Mouse (Mus musculus) liver, embryonic 11.5 days (tissue): ENCODE data around the gene Trappc2l. TPM values are rescaled to one million over a fixed set of nuclear protein-coding genes. Genes with fewer than 3 reads are reported as not detected.

ENCODE experiments used
- ATAC-seq: fragments of 200-750 bp; cut with Nextera tagmentation; replicated peaks from 2 replicates; pipeline ENCODE4 v1.8.0; 2017; ENCODE audit warnings: moderate number of reproducible peaks, mild to moderate bottlenecking, moderate TSS enrichment, moderate library complexity; ENCODE audit not compliant: low FRiP score
- DNase-seq: peaks from one replicate; pipeline ENCODE4 v3.0.0-alpha.2; 2017; ENCODE audit warnings: low spot score
- H3K27ac ChIP-seq: fragments of 300-500 bp; sonication (generic); 2 replicates; pipeline ENCODE4 v1.5.1; 2014; ENCODE audit warnings: mild to moderate bottlenecking, low read depth, low read length, control low read depth
- H3K27me3 ChIP-seq: fragments of 300-500 bp; sonication (generic); replicated peaks from 2 replicates; pipeline ENCODE4 v1.6.1; 2014; ENCODE audit warnings: low read length, mixed read lengths; ENCODE audit not compliant: control insufficient read depth, insufficient read depth
- H3K36me3 ChIP-seq: fragments of 300-500 bp; sonication (generic); 2 replicates; pipeline ENCODE4 v1.6.1; 2014; ENCODE audit warnings: mild to moderate bottlenecking, low read length, moderate library complexity, mixed read lengths; ENCODE audit not compliant: control insufficient read depth, insufficient read depth
- H3K4me1 ChIP-seq: fragments of 300-500 bp; sonication (generic); replicated peaks from 2 replicates; pipeline ENCODE4 v1.6.1; 2014; ENCODE audit warnings: low read length, mixed read lengths; ENCODE audit not compliant: control insufficient read depth, insufficient read depth
- H3K4me2 ChIP-seq: fragments of 300-500 bp; sonication (generic); 2 replicates; pipeline ENCODE4 v1.6.1; 2014; ENCODE audit warnings: mild to moderate bottlenecking, control low read depth, moderate library complexity
- H3K4me3 ChIP-seq: fragments of 300-500 bp; sonication (generic); 2 replicates; pipeline ENCODE4 v1.5.1; 2014; ENCODE audit warnings: low read depth, low read length, control low read depth
- H3K9ac ChIP-seq: fragments of 300-500 bp; sonication (generic); 2 replicates; pipeline ENCODE4 v1.6.1; 2014; ENCODE audit warnings: low read depth, low read length, control low read depth
- H3K9me3 ChIP-seq: fragments of 300-500 bp; sonication (generic); 2 replicates; pipeline ENCODE4 v1.6.1; 2016; ENCODE audit warnings: low read length, inconsistent platforms, mixed read lengths; ENCODE audit not compliant: control insufficient read depth
- WGBS: fragments of 180-500 bp; shearing (Covaris S2); extraction: QIAGEN DNeasy Blood & Tissue Kit; methylation state at CpG from one replicate; pipeline ENCODE4 v1.1.7; 2014; 5-methylcytosine and 5-hydroxymethylcytosine counted together
- polyA plus RNA-seq: library from polyadenylated mRNA; unstranded; fragments of >200 nt; fragmentation: Nextera tagmentation; extraction: Ambion mirVana; gene quantifications from 2 replicates; pipeline ENCODE4 v1.2.1, GENCODE M21; 2014

The Trappc2l gene
- polyA plus RNA-seq, 1 experiment from 2014 or later, result 44.6 TPM

- H3K9me3 ChIP-seq, result no peaks in the 10 kb centered on the region
- 84% methylated on average over 16 of the region's 16 CpGs for WGBS
- no peak overlapping the region for H3K27ac ChIP-seq
- peaks cover 27% of the 10 kb centered on the region for H3K4me1 ChIP-seq
- peaks cover 19% of the 10 kb centered on the region for H3K36me3 ChIP-seq
- no peak overlapping the region for H3K9ac ChIP-seq
- no peaks in the 10 kb centered on the region for H3K27me3 ChIP-seq
- H3K4me2 ChIP-seq, result no peak overlapping the region
- DNase-seq (no peak), ATAC-seq (no peak)
- H3K4me3 ChIP-seq, result no peak overlapping the region
These were observed 27.2 kb downstream of the Trappc2l start for GRCm38 (mm10) chr8:122638601-122639000.

GRCm38 (mm10) chr8:122639521-122640248 is 28.2 kb downstream of the Trappc2l start:
- Histone ChIP-seq H3K4me2 (no peak overlapping the region), H3K9ac (no peak overlapping the region), H3K27me3 (no peaks in the 10 kb centered on the region), H3K27ac (no peak overlapping the region), H3K4me3 (no peak overlapping the region), H3K4me1 (peaks cover 27% of the 10 kb centered on the region), H3K36me3 (peaks cover 15% of the 10 kb centered on the region), H3K9me3 (no peaks in the 10 kb centered on the region)
- DNase-seq (no peak), ATAC-seq (no peak)
- WGBS, result 53% methylated on average over 16 of the region's 16 CpGs

DNA sequence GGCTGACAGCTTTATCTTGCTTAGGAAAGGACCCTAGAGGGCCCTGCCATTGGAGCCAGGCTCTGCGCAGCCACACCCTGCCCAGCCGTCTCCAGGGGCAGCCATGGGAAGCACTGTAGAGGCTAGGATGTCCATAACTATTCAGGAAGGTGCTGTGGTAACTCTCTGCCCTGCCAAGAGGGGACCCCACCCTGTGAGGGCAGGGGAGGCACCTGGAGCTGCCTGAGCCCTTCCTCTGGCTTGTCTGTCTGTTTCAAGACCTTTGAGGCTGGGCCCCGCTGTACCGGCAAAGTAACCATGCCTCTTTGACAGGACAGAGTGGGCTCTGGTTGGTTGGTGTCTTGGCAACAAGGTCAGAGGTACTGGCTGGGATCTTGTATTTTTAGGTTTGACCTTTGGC is 29.4 kb downstream of the Trappc2l start:
- H3K9me3 ChIP-seq, result no peaks in the 10 kb centered on the region
- ATAC-seq (no peak), DNase-seq (no peak)
- no peak overlapping the region for H3K27ac ChIP-seq
- H3K36me3 ChIP-seq, result peaks cover 11% of the 10 kb centered on the region
- 83% methylated on average over 4 of the region's 4 CpGs for WGBS
- no peak overlapping the region for H3K4me2 ChIP-seq
- H3K9ac ChIP-seq, result no peak overlapping the region
- no peaks in the 10 kb centered on the region for H3K27me3 ChIP-seq
- H3K4me3 ChIP-seq, result no peak overlapping the region
- H3K4me1 ChIP-seq, result peaks cover 21% of the 10 kb centered on the region

DNA sequence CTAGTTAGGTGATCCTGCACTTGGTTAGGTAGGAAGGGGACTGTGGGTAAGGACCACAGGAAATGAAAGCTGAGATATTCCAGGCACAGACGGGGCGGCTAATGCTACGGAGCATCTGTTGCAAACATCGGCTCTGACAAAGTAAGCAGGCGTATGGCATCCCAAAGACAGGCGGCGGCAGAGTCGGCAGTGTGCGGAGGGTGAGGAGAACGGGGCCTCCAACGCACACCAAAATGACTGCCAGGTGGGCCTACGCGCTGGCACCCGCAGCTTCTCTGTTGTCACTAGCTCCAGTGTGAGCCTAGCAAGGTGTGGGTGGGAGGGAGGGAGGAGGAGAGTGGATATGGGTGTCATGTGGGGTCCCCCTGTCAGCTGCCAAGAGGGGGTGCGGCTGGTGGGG is 30.0 kb downstream of the Trappc2l start:
- H3K9me3 ChIP-seq, result no peaks in the 10 kb centered on the region
- DNase-seq, result no peak
- 87% methylated on average over 15 of the region's 15 CpGs for WGBS
- H3K4me2 ChIP-seq, result no peak overlapping the region
- no peaks in the 10 kb centered on the region for H3K27me3 ChIP-seq
- no peak for ATAC-seq
- H3K9ac ChIP-seq, result no peak overlapping the region
- peaks cover 11% of the 10 kb centered on the region for H3K36me3 ChIP-seq
- H3K4me3 ChIP-seq, result no peak overlapping the region
- no peak overlapping the region for H3K27ac ChIP-seq
- H3K4me1 ChIP-seq, result peaks cover 18% of the 10 kb centered on the region

GRCm38 (mm10) chr8:122642071-122642470 is 30.6 kb downstream of the Trappc2l start:
- Histone ChIP-seq H3K4me1 (peaks cover 12% of the 10 kb centered on the region; the same call in 1 of the 2 replicates), H3K27ac (no peak overlapping the region), H3K9me3 (no peaks in the 10 kb centered on the region), H3K9ac (no peak overlapping the region), H3K4me2 (no peak overlapping the region), H3K27me3 (no peaks in the 10 kb centered on the region), H3K36me3 (peaks cover 14% of the 10 kb centered on the region), H3K4me3 (no peak overlapping the region)
- ATAC-seq, result no peak
- 73% methylated on average over 9 of the region's 9 CpGs for WGBS
- DNase-seq, result no peak

GRCm38 (mm10) chr8:122644175-122644954 is 32.9 kb downstream of the Trappc2l start:
- Histone ChIP-seq H3K4me1 (peaks cover 4% of the 10 kb centered on the region; the same call in 1 of the 2 replicates), H3K27ac (no peak overlapping the region), H3K4me2 (no peak overlapping the region), H3K36me3 (peaks cover 19% of the 10 kb centered on the region), H3K4me3 (no peak overlapping the region), H3K27me3 (no peaks in the 10 kb centered on the region), H3K9ac (no peak overlapping the region), H3K9me3 (no peaks in the 10 kb centered on the region)
- WGBS, result 70% methylated on average over 6 of the region's 6 CpGs
- ATAC-seq, result no peak
- DNase-seq, result no peak

DNA sequence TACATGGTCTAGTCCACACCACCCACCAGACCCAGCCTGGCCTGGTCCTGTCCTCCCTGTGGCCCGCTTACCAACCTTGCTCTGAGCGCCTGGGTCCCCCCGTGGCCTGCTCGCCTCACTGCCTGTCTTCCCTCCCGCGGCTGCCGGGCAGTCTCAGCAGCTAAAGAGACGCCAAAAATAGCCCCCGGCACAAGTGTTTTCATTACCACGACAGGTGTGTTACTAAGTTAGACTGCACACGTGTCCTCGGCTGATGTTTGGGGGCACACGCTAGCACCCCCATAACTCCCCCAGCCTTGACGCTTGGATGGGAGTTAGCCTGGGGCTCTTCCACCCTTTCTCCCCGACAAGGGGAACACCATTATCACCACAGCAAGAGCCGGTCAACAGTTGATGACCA is 34.9 kb downstream of the Trappc2l start:
- H3K9ac ChIP-seq, result no peak overlapping the region
- no peaks in the 10 kb centered on the region for H3K27me3 ChIP-seq
- H3K4me2 ChIP-seq, result no peak overlapping the region
- no peak overlapping the region for H3K27ac ChIP-seq
- ATAC-seq (no peak), DNase-seq (no peak)
- H3K4me1 ChIP-seq, result 0 out of 2 replicates have a peak, but pooled peaks cover 4% of the 10 kb centered on the region
- H3K4me3 ChIP-seq, result no peak overlapping the region
- 89% methylated on average over 16 of the region's 16 CpGs for WGBS
- no peaks in the 10 kb centered on the region for H3K9me3 ChIP-seq
- H3K36me3 ChIP-seq, result peaks cover 19% of the 10 kb centered on the region

- ATAC-seq (no peak), DNase-seq (no peak)
- Histone ChIP-seq H3K4me1 (no peaks in the 10 kb centered on the region), H3K4me3 (no peak overlapping the region), H3K27me3 (no peaks in the 10 kb centered on the region), H3K27ac (no peak overlapping the region), H3K36me3 (peaks cover 14% of the 10 kb centered on the region), H3K4me2 (no peak overlapping the region), H3K9me3 (no peaks in the 10 kb centered on the region), H3K9ac (no peak overlapping the region)
- WGBS, result 76% methylated on average over 15 of the region's 15 CpGs
These were observed 36.9 kb downstream of the Trappc2l start for GRCm38 (mm10) chr8:122648192-122648970.
